Mouse (Mus musculus) left cerebral cortex, postnatal 14 days (tissue): Measurements from ENCODE around the gene Dhx30. TPM values are rescaled to one million over a fixed set of nuclear protein-coding genes. Genes with fewer than 3 reads are reported as not detected.

ENCODE experiments used
- DNase-seq, 2 experiments: peaks; one replicate each; pipeline ENCODE4 v3.0.0; 2021 to 2022; ENCODE audit warnings: low spot score in 2 of 2, mixed read lengths in 1 of 2
- intact Hi-C: fragments of 180-260 bp; cut with DNase I; formaldehyde crosslinking; loops from one replicate; pipeline ENCODE4 v1.15.1; 2025
- total RNA-seq, 2 experiments: library from RNA; stranded (reverse); gene quantifications; 2 replicates each; pipeline ENCODE4 v1.2.3; 2021

Dhx30 gene
- total RNA-seq, 2 experiments from 2014 or later = 153 to 158 TPM

- intact Hi-C loops = loop anchor here (5.0 kb wide), 2 partner anchors 66 to 121 kb away; partner anchors contain the start of gene Map4
- DNase-seq = peak; percentile 54 to 79
Observed at GRCm38 (mm10) chr9:110053305-110054079, 64.1 kb downstream of the Dhx30 start.

- intact Hi-C loops = loop anchor here (5.0 kb wide), 2 partner anchors 66 to 121 kb away; partner anchors contain the start of gene Map4
- no peak for DNase-seq
Observed at GRCm38 (mm10) chr9:110052951-110053304, 64.7 kb downstream of the Dhx30 start.

- intact Hi-C loops = loop anchor here (5.0 kb wide), 2 partner anchors 65 to 120 kb away; partner anchors contain the start of gene Map4
- peak; percentile 82 to 93 for DNase-seq
Observed at GRCm38 (mm10) chr9:110051869-110052661, 65.6 kb downstream of the Dhx30 start.

- no peak for DNase-seq
- intact Hi-C loops = loop anchor here (5.0 kb wide), 2 partner anchors 64 to 119 kb away; partner anchors contain the start of gene Map4
Observed at GRCm38 (mm10) chr9:110051184-110051583, 66.4 kb downstream of the Dhx30 start.

- intact Hi-C loops = no loop called here
- no peak for DNase-seq
Observed at GRCm38 (mm10) chr9:110047857-110048256, 69.8 kb downstream of the Dhx30 start.

GRCm38 (mm10) chr9:110047260-110047659 is 70.4 kb downstream of the Dhx30 start:
- no peak for DNase-seq
- intact Hi-C loops = no loop called here

GRCm38 (mm10) chr9:110045763-110046377 is 71.8 kb downstream of the Dhx30 start:
- peak in 1 of 2 experiments; percentile 26 for DNase-seq
- intact Hi-C loops = no loop called here

GRCm38 (mm10) chr9:110044373-110044772 is 73.3 kb downstream of the Dhx30 start:
- DNase-seq = peak; percentile 26 to 36
- intact Hi-C loops = no loop called here

- intact Hi-C loops = no loop called here
- DNase-seq = no peak
Observed at GRCm38 (mm10) chr9:110038485-110038884, 79.1 kb downstream of the Dhx30 start.

GRCm38 (mm10) chr9:110037895-110038294 is 79.7 kb downstream of the Dhx30 start:
- no peak for DNase-seq
- intact Hi-C loops = no loop called here

- intact Hi-C loops = no loop called here
- DNase-seq = no peak
Observed at GRCm38 (mm10) chr9:110035091-110035490, 82.5 kb downstream of the Dhx30 start.

Other genes with a start within 250 kb of the Dhx30 start
- gene Cdc25a, start 242.3 kb downstream of the Dhx30 start, total RNA-seq = 1 to 10 TPM; 4.5 TPM
- 100 to 1,000 TPM; 376 to 378 TPM for gene Map4, start 186.4 kb downstream of the Dhx30 start, total RNA-seq
- 10 to 100 TPM; 67.8 to 68.7 TPM for gene Smarcc1, start 122 bp downstream of the Dhx30 start, total RNA-seq
- 100 to 1,000 TPM; 423 to 475 TPM for gene Cspg5, start 126.0 kb upstream of the Dhx30 start, total RNA-seq
- gene Elp6, start 187.3 kb upstream of the Dhx30 start, total RNA-seq = 10 to 100 TPM; 12.1 to 14.3 TPM
- gene Scap, start 215.5 kb upstream of the Dhx30 start, total RNA-seq = 100 to 1,000 TPM in 1 of 2 experiments, 10 to 100 TPM in 1; 92.2 to 114 TPM